Mouse (Mus musculus): ENCODE measurements around the gene Ptpra. TPM values are rescaled to one million over a fixed set of nuclear protein-coding genes. Genes with fewer than 3 reads are reported as not detected.

Ptpra gene
- total RNA-seq, 2 experiments from 2014 or later = 105 to 131 TPM

GRCm38 (mm10) chr2:130589157-130589556 is 139.1 kb downstream of the Ptpra start:
- no peak for DNase-seq (ENCODE audit: low spot score in 2 of 2)

- no peak for DNase-seq (ENCODE audit: low spot score in 2 of 2)
Observed at GRCm38 (mm10) chr2:130589761-130590160, 139.7 kb downstream of the Ptpra start.

- no peak for DNase-seq (ENCODE audit: low spot score in 2 of 2)
Observed at GRCm38 (mm10) chr2:130591016-130591415, 140.9 kb downstream of the Ptpra start.

- DNase-seq (ENCODE audit: low spot score in 2 of 2) = no peak
Observed at GRCm38 (mm10) chr2:130595596-130595995, 145.5 kb downstream of the Ptpra start.

GRCm38 (mm10) chr2:130597601-130598010 is 147.5 kb downstream of the Ptpra start:
- no peak for DNase-seq (ENCODE audit: low spot score in 2 of 2)

GRCm38 (mm10) chr2:130598399-130598798 is 148.3 kb downstream of the Ptpra start:
- no peak for DNase-seq (ENCODE audit: low spot score in 2 of 2)

GRCm38 (mm10) chr2:130602195-130602594 is 152.1 kb downstream of the Ptpra start:
- DNase-seq (ENCODE audit: low spot score in 2 of 2) = no peak

Small RNA genes lying within 50 kb of the gene (microRNA-seq; reads per million reads assigned to microRNA genes)
- gene Gm23876 (ENCODE audit: borderline number of aligned reads in 2 of 2) = 0 reads per million in 2 experiments

Other genes starting within 250 kb of the Ptpra start
- gene Nop56, start 175.8 kb upstream of the Ptpra start, total RNA-seq (2021) = 100 to 1,000 TPM; 118 to 134 TPM
- 100 to 1,000 TPM; 406 to 739 TPM for gene Idh3b, start 165.7 kb upstream of the Ptpra start, total RNA-seq (2021)
- 1 to 10 TPM; 3.7 to 4.4 TPM for gene Ebf4, start 155.1 kb upstream of the Ptpra start, total RNA-seq (2021)
- 1 to 10 TPM; 6.3 to 6.4 TPM for gene Cpxm1, start 52.7 kb upstream of the Ptpra start, total RNA-seq (2021)
- gene Gm28372, start 45.0 kb upstream of the Ptpra start, total RNA-seq (2021) = not detected
- not detected for gene 1700020A23Rik, start 45.0 kb upstream of the Ptpra start, total RNA-seq (2021)
- not detected for gene Tmem239, start 43.8 kb upstream of the Ptpra start, total RNA-seq (2021)
- gene Vps16, start 25.9 kb upstream of the Ptpra start, total RNA-seq (2021) = 10 to 100 TPM; 47.9 to 71.8 TPM
- gene Pced1a, start 25.6 kb upstream of the Ptpra start, total RNA-seq (2021) = 10 to 100 TPM; 14.8 to 18.7 TPM
- gene Mrps26, start 113.5 kb downstream of the Ptpra start, total RNA-seq (2021) = 10 to 100 TPM; 52.4 to 62.2 TPM
- not detected for gene Oxt, start 125.9 kb downstream of the Ptpra start, total RNA-seq (2021)
- gene Avp, start 132.3 kb downstream of the Ptpra start, total RNA-seq (2021) = not detected
- 10 to 100 TPM; 13.8 to 14.6 TPM for gene Fastkd5, start 179.7 kb downstream of the Ptpra start, total RNA-seq (2021)
- gene Ubox5, start 179.8 kb downstream of the Ptpra start, total RNA-seq (2021) = 1 to 10 TPM; 5.9 to 6.9 TPM
- 10 to 100 TPM; 12.7 to 17.7 TPM for gene Lzts3, start 192.5 kb downstream of the Ptpra start, total RNA-seq (2021)
- 100 to 1,000 TPM; 219 to 239 TPM for gene Ddrgk1, start 214.4 kb downstream of the Ptpra start, total RNA-seq (2021)
- gene Itpa, start 217.3 kb downstream of the Ptpra start, total RNA-seq (2021) = 10 to 100 TPM; 27.3 to 27.4 TPM
- 1 to 10 TPM; 2.0 to 5.3 TPM for gene Slc4a11, start 247.2 kb downstream of the Ptpra start, total RNA-seq (2021)

All from adrenal gland, adult 18-20 months (tissue).